Mouse (Mus musculus): Measurements from ENCODE around the gene Junb.

Junb gene

GRCm38 (mm10) chr8:84987903-84988302, 9.4 kb upstream of the Junb start:
- no peak for DNase-seq

- no peak for DNase-seq
Measured at GRCm38 (mm10) chr8:84987388-84987787, 8.9 kb upstream of the Junb start.

GRCm38 (mm10) chr8:84986379-84986945, 7.9 kb upstream of the Junb start:
- DNase-seq: no peak

- peak; percentile 96 for DNase-seq
Measured at GRCm38 (mm10) chr8:84985684-84986378, 7.3 kb upstream of the Junb start.

GRCm38 (mm10) chr8:84985049-84985683, 6.6 kb upstream of the Junb start:
- peak in 1 of 2 experiments; percentile 24 for DNase-seq

- DNase-seq: peak; percentile 78 to 80
Measured at GRCm38 (mm10) chr8:84984294-84985048, 6.0 kb upstream of the Junb start.

- no peak for DNase-seq
Measured at GRCm38 (mm10) chr8:84982499-84983011, 4.0 kb upstream of the Junb start.

GRCm38 (mm10) chr8:84981644-84982498, 3.4 kb upstream of the Junb start:
- peak; percentile 66 to 72 for DNase-seq

GRCm38 (mm10) chr8:84980622-84981358, 2.3 kb upstream of the Junb start:
- DNase-seq: peak; percentile 98

GRCm38 (mm10) chr8:84979599-84980421, 1.3 kb upstream of the Junb start:
- peak; percentile 96 to 97 for DNase-seq

GRCm38 (mm10) chr8:84977435-84978247, 877 bp downstream of the Junb start:
- DNase-seq: peak; percentile 61 to 78

GRCm38 (mm10) chr8:84976763-84977434, 1.6 kb downstream of the Junb start:
- DNase-seq: no peak

GRCm38 (mm10) chr8:84976031-84976762, 2.3 kb downstream of the Junb start:
- DNase-seq: peak; percentile 97

GRCm38 (mm10) chr8:84975434-84975833, 3.1 kb downstream of the Junb start:
- DNase-seq: peak; percentile 65 to 82

- no peak for DNase-seq
Measured at GRCm38 (mm10) chr8:84974543-84975142, 3.9 kb downstream of the Junb start.

GRCm38 (mm10) chr8:84973803-84974542, 4.5 kb downstream of the Junb start:
- DNase-seq: peak in 1 of 2 experiments; percentile 70

- no peak for DNase-seq
Measured at GRCm38 (mm10) chr8:84973079-84973478, 5.4 kb downstream of the Junb start.

All from kidney, postnatal 36 days (tissue).